Mouse (Mus musculus) myocyte (in vitro differentiated cells): ENCODE measurements around the gene C77080.

Experiments
- CEBPB ChIP-seq: IDR thresholded peaks from 2 replicates; pipeline ENCODE4 v1.6.1; 2011; ENCODE audit warnings: mild to moderate bottlenecking, moderate library complexity; ENCODE audit not compliant: poor library complexity, insufficient read depth, severe bottlenecking
- MAX ChIP-seq: IDR thresholded peaks from one replicate; pipeline ENCODE4 v1.6.1; 2011; ENCODE audit warnings: low read depth, mild to moderate bottlenecking, control low read depth
- MYOD1 ChIP-seq, 3 experiments: IDR thresholded peaks; one replicate each; pipeline ENCODE4 v1.6.1; 2011; ENCODE audit warnings: control low read depth in 2 of 3, low read depth in 2 of 3, mild to moderate bottlenecking in 2 of 3, moderate library complexity in 1 of 3; ENCODE audit not compliant: insufficient read length in 2 of 3, control insufficient read depth in 1 of 3
- POLR2A ChIP-seq: IDR thresholded peaks from one replicate; pipeline ENCODE4 v1.6.1; 2011; ENCODE audit warnings: low read depth, mild to moderate bottlenecking, control low read depth, moderate library complexity; ENCODE audit not compliant: insufficient read length
- POLR2AphosphoS2 ChIP-seq: IDR thresholded peaks from one replicate; pipeline ENCODE4 v1.6.1; 2011; ENCODE audit warnings: low read depth, control low read depth; ENCODE audit not compliant: insufficient read length
- SRF ChIP-seq: IDR thresholded peaks from one replicate; pipeline ENCODE4 v1.6.1; 2011; ENCODE audit warnings: low read depth; ENCODE audit not compliant: control insufficient read depth, insufficient read length
- TCF12 ChIP-seq: IDR thresholded peaks from one replicate; pipeline ENCODE4 v1.6.1; 2011; ENCODE audit warnings: mild to moderate bottlenecking, control low read depth; ENCODE audit not compliant: poor library complexity, insufficient read depth, severe bottlenecking
- USF1 ChIP-seq: IDR thresholded peaks from one replicate; pipeline ENCODE4 v1.6.1; 2011; ENCODE audit warnings: low read depth, mild to moderate bottlenecking, control low read depth, moderate library complexity

GRCm38 (mm10) chr4:129218569-129219175 is 42.5 kb downstream of the C77080 start:
- TF ChIP-seq POLR2AphosphoS2 (peak; percentile 72), USF1 (no peak), POLR2A (peak; percentile 33), CEBPB (no peak), TCF12 (no peak), MAX (no peak), MYOD1 (IDR thresholded peaks at IDR 0.05; ENCODE audit: control insufficient read depth in 1 of 3, insufficient read length in 2 of 3, low read depth in 2 of 3) (no peak), SRF (no peak)
